Mouse (Mus musculus): ENCODE data around the gene Gm33543. TPM values are rescaled to one million over a fixed set of nuclear protein-coding genes. Genes with fewer than 3 reads are reported as not detected.

Gm33543 gene
- polyA plus RNA-seq, 3 experiments from 2014 or later = not detected

DNA sequence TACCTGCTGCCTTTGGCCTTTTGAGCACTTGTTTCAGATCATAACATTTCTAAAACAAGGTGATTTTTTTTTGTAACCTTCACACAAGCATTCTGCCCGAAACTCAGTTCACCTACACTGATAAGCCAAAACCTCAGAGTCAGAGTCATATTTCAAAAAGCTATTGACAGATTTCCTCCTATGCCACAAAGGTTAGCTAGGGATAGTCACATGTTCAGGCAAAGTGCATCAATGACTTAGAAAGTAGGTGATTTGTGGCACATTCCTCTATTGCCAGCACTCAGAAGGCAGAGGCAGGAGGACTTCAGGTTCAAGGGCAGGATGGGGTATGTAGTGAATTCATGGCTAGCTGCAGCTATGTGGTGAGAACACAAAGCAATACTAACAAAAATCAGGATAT lies 65.7 kb downstream of the Gm33543 start:
- ATAC-seq = no peak

DNA sequence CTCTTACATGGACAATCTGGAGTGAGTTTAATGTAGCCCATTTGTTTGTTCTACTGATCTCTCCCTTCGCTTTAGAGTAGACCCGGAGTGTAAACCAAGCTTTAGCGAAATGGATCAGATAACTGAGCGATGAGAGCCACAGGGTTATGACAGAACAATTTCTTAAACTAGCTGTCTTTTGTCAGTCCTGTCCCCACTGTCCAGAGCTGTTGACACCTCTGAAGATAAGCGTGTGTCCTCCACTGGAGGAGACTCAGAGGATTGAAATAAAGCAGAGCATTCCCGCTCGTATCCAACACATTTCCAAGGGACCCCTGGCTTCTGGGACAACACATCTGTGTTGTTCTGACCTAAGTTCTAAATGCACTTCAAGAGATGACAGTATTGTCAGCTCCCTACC lies 67.9 kb downstream of the Gm33543 start:
- ATAC-seq = no peak

DNA sequence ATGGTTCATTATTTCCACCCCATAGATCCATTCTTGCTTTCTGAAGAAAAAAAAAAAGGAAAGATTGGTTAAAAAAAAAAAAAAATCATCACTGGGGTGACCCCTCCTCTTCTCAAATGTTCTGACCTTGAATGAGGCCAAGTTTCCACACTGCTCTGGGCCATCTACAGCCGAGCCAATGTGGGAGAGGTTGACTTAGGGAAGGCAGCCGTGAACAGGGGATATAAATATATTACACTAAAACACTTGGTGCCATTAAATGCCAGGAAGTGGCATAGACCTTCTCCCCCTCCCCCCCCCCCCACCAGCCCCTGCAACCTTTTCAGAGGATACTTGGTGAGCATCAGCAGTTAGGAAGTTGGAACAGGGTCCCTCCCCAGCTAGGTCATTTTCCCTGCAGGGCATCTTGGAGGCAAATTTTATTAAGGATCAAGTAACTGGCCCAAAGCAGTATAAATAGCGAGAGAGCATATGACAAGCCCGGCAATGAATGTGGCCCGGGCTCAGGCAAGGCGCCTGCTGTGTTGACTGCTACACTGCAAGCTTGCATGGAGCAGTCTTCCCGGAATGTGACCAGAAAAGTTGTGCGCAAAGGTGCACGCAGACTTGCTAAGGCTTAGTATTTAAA lies 68.6 kb downstream of the Gm33543 start:
- no peak for ATAC-seq

Other genes starting within 250 kb of the Gm33543 start
- gene Anapc15-ps, start 169.5 kb downstream of the Gm33543 start, polyA plus RNA-seq (2017; shearing (Covaris generic)) = not detected
- gene Eea1, start 97.7 kb upstream of the Gm33543 start, polyA plus RNA-seq (2017; shearing (Covaris generic)) = 10 to 100 TPM; 30.0 to 32.5 (median 31.7) TPM

Data from inflammation-experienced regulatory T-cells, adult 6 months (primary cell).